ENCODE assay signal across 8 mouse cellular contexts in the genomic region with DNA sequence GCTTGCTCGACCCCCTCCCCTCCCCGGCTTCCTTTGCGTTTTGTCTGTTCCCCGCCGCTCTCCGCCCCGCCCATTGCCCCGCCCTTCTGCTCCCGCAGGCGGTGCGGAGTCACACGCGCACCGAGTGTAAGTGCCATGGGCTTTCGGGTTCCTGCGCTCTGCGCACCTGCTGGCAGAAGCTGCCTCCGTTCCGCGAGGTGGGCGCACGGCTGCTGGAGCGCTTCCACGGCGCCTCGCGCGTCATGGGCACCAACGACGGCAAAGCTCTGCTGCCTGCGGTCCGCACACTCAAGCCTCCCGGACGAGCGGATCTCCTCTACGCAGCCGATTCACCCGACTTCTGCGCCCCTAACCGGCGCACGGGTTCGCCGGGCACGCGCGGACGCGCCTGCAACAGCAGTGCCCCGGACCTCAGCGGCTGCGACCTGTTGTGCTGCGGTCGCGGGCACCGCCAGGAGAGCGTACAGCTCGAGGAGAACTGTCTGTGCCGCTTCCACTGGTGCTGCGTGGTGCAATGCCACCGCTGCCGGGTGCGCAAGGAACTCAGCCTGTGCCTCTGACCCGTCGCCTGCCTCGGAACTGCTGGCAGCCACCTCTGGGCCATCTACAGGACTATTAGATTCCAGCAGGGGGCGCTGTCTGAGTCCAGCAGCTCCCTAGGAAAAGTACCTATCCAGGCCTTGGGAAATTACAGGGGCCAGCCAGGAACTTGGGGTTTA. TPM values are rescaled to one million over a fixed set of nuclear protein-coding genes. Genes with fewer than 3 reads are reported as not detected.
DNase-seq lines count a peak whose midpoint lies in the region; ATAC-seq and TF ChIP-seq lines count a peak whose summit lies in the region.

No protein-coding gene starts in this region.

- intact Hi-C loops in gastrocnemius, adult 2 months (cut with DNase I): no loop called here

- DNase-seq in right cerebral cortex, postnatal 14 days: peak; percentile 54
- DNase-seq in right cerebral cortex, postnatal 36 days (ENCODE audit: low spot score in 2 of 2): no peak
- DNase-seq in gastrocnemius, adult 2 months: peak; percentile 79
- peak; percentile 76 for DNase-seq in hindbrain, postnatal 0 days (ENCODE audit: low spot score)
- DNase-seq in ovary, adult 18-20 months (ENCODE audit: low spot score): no peak

- 2% methylated on average over 67 of the region's 67 CpGs for WGBS in hindbrain, postnatal 0 days
- 1% methylated on average over 67 of the region's 67 CpGs for WGBS in liver, embryonic 12.5 days (ENCODE audit: insufficient replicate concordance)

- no peak for TF ChIP-seq POLR2A in bone marrow macrophage, adult 2 months (IDR thresholded peaks at IDR 0.05; ENCODE audit: borderline replicate concordance, low read depth, low read length)

- H3K9ac ChIP-seq in hindbrain, postnatal 0 days (replicated peaks; ENCODE audit: low read length): 0 out of 2 replicates have a peak overlapping the region, but pooled peaks have one; percentile 6
- H3K9ac ChIP-seq in liver, embryonic 12.5 days: no peak overlapping the region

- peak overlapping the region; percentile 66 for H3K4me2 ChIP-seq in hindbrain, postnatal 0 days (ENCODE audit: low read depth, low read length)
- H3K4me2 ChIP-seq in liver, embryonic 12.5 days: peak overlapping the region; percentile 67

- no peak overlapping the region for H3K27ac ChIP-seq in bone marrow macrophage, adult 2 months (ENCODE audit: insufficient read depth, low read depth, low read length)
- peak overlapping the region; percentile 53 for H3K27ac ChIP-seq in gastrocnemius, adult 2 months
- H3K27ac ChIP-seq in hindbrain, postnatal 0 days: no peak overlapping the region
- no peak overlapping the region for H3K27ac ChIP-seq in liver, embryonic 12.5 days

- H3K36me3 ChIP-seq in hindbrain, postnatal 0 days (ENCODE audit: insufficient read depth, low read length): no peaks in the 10 kb centered on the region
- no peaks in the 10 kb centered on the region for H3K36me3 ChIP-seq in liver, embryonic 12.5 days

- TF ChIP-seq CTCF in bone marrow macrophage, adult 2 months (IDR thresholded peaks at IDR 0.05; ENCODE audit: low read depth, low read length): peak; percentile 67
- TF ChIP-seq CTCF in gastrocnemius, adult 2 months (IDR thresholded peaks at IDR 0.05): peak; percentile 85
- peak; percentile 68 for TF ChIP-seq CTCF in hindbrain, postnatal 0 days (IDR thresholded peaks at IDR 0.05; ENCODE audit: low read depth)

- ATAC-seq in hindbrain, postnatal 0 days: peak; percentile 31; the same call in 1 of the 2 replicates
- no peak for ATAC-seq in liver, embryonic 12.5 days
- 0 out of 2 replicates have a peak, but pooled peaks have one; percentile 46 for ATAC-seq in monocyte, adult 5-6 weeks (replicated peaks; ENCODE audit: insufficient number of reproducible peaks, low FRiP score, low TSS enrichment, poor library complexity, severe bottlenecking)

- peaks cover 59% of the 10 kb centered on the region for H3K27me3 ChIP-seq in hindbrain, postnatal 0 days (ENCODE audit: insufficient read depth, low read length)
- H3K27me3 ChIP-seq in liver, embryonic 12.5 days (replicated peaks): peaks cover 94% of the 10 kb centered on the region

- peak overlapping the region; percentile 63 for H3K4me3 ChIP-seq in bone marrow macrophage, adult 2 months (ENCODE audit: insufficient read depth, low read length)
- H3K4me3 ChIP-seq in gastrocnemius, adult 2 months: peak overlapping the region; percentile 78
- peak overlapping the region; percentile 41 for H3K4me3 ChIP-seq in hindbrain, postnatal 0 days (ENCODE audit: low read length)
- H3K4me3 ChIP-seq in liver, embryonic 12.5 days: peak overlapping the region; percentile 43

- peaks cover 24% of the 10 kb centered on the region for H3K4me1 ChIP-seq in bone marrow macrophage, adult 2 months (ENCODE audit: control insufficient read depth, insufficient read depth, low read length)
- peaks cover 10% of the 10 kb centered on the region; the same call in 1 of the 2 replicates for H3K4me1 ChIP-seq in hindbrain, postnatal 0 days (ENCODE audit: insufficient read depth, low read length)
- H3K4me1 ChIP-seq in liver, embryonic 12.5 days: peaks cover 8% of the 10 kb centered on the region; the same call in 1 of the 2 replicates

- H3K9me3 ChIP-seq in hindbrain, postnatal 0 days (ENCODE audit: low read length): no peaks in the 10 kb centered on the region
- H3K9me3 ChIP-seq in liver, embryonic 12.5 days (replicated peaks): no peaks in the 10 kb centered on the region

RNA-seq across cellular contexts. Expression of gene Wnt10a, which starts 7.1 kb away (rescaled TPM):
- polyA plus RNA-seq in bone marrow macrophage, adult 2 months (2012; ENCODE audit: insufficient read depth, insufficient read length, missing spikeins): not detected in 2 replicates
- total RNA-seq in gastrocnemius, adult 2 months (2021): under 1 TPM in 1 of 2 experiments, not detected in 1; 0.39 TPM
- 1.8 and 2.7 TPM in 2 replicates for total RNA-seq in hindbrain, postnatal 0 days (2014; rRNA removed)
- polyA plus RNA-seq in hindbrain, postnatal 0 days (2015; fragmentation: Nextera tagmentation; extraction: Ambion mirVana): 0.48 and 0.68 TPM in 2 replicates
- polyA plus RNA-seq in liver, embryonic 12.5 days (2016; fragmentation: Nextera tagmentation; extraction: Ambion mirVana): not detected in 2 replicates
- not detected in 3 replicates for total RNA-seq in monocyte, adult 5-6 weeks (2017)

RNA-seq across cellular contexts. Expression of gene Wnt6, which starts 12.5 kb away (rescaled TPM):
- polyA plus RNA-seq in bone marrow macrophage, adult 2 months (2012; ENCODE audit: insufficient read depth, insufficient read length, missing spikeins): 0.62 and 1.0 TPM in 2 replicates
- total RNA-seq in gastrocnemius, adult 2 months (2021): under 1 TPM; 0.39 to 0.77 TPM
- 5.9 and 11.2 TPM in 2 replicates for total RNA-seq in hindbrain, postnatal 0 days (2014; rRNA removed)
- 6.7 and 7.4 TPM in 2 replicates for polyA plus RNA-seq in hindbrain, postnatal 0 days (2015; fragmentation: Nextera tagmentation; extraction: Ambion mirVana)
- 0.13 and 0.86 TPM in 2 replicates for polyA plus RNA-seq in liver, embryonic 12.5 days (2016; fragmentation: Nextera tagmentation; extraction: Ambion mirVana)
- 0.87 to 2.2 TPM (median 0.96 TPM) in 3 replicates for total RNA-seq in monocyte, adult 5-6 weeks (2017)

RNA-seq across cellular contexts. Expression of gene Prkag3, which starts 35.2 kb away (rescaled TPM):
- not detected in 2 replicates for polyA plus RNA-seq in bone marrow macrophage, adult 2 months (2012; ENCODE audit: insufficient read depth, insufficient read length, missing spikeins)
- total RNA-seq in gastrocnemius, adult 2 months (2021): 100 to 1,000 TPM in 1 of 2 experiments, 10 to 100 TPM in 1; 61.6 to 111 TPM
- total RNA-seq in hindbrain, postnatal 0 days (2014; rRNA removed): not detected in 2 replicates
- polyA plus RNA-seq in hindbrain, postnatal 0 days (2015; fragmentation: Nextera tagmentation; extraction: Ambion mirVana): not detected in 2 replicates
- polyA plus RNA-seq in liver, embryonic 12.5 days (2016; fragmentation: Nextera tagmentation; extraction: Ambion mirVana): 0.13 TPM in 1 of 2 replicates, not detected in the other
- total RNA-seq in monocyte, adult 5-6 weeks (2017): not detected in 3 replicates

Comparison
In these comparisons a context has a peak if more than half of its experiments do, and no peak if none do; other contexts are left out.
1. DNase-seq: peak in right cerebral cortex, postnatal 14 days (single experiment), gastrocnemius, adult 2 months (single experiment) and hindbrain, postnatal 0 days (single experiment); none in right cerebral cortex, postnatal 36 days (0 of 2) and ovary, adult 18-20 months (single experiment).
2. RNA of gene Prkag3, which starts 35.2 kb away (total RNA-seq): 61.6 to 111 TPM in gastrocnemius, adult 2 months; not detected in hindbrain, postnatal 0 days and not detected in monocyte, adult 5-6 weeks; every median in the first group is over 10 times any median in the second.
3. Peak in every context shown above with its lines, with median percentiles within 50 percentile points of each other: H3K4me3 ChIP-seq and CTCF ChIP-seq.